Mouse (Mus musculus): Measurements from ENCODE around the gene Ezh1. TPM values are rescaled to one million over a fixed set of nuclear protein-coding genes. Genes with fewer than 3 reads are reported as not detected.

The Ezh1 gene
- 44.8 and 50.3 TPM in 2 replicates for polyA plus RNA-seq (2012; rRNA removed)

DNA sequence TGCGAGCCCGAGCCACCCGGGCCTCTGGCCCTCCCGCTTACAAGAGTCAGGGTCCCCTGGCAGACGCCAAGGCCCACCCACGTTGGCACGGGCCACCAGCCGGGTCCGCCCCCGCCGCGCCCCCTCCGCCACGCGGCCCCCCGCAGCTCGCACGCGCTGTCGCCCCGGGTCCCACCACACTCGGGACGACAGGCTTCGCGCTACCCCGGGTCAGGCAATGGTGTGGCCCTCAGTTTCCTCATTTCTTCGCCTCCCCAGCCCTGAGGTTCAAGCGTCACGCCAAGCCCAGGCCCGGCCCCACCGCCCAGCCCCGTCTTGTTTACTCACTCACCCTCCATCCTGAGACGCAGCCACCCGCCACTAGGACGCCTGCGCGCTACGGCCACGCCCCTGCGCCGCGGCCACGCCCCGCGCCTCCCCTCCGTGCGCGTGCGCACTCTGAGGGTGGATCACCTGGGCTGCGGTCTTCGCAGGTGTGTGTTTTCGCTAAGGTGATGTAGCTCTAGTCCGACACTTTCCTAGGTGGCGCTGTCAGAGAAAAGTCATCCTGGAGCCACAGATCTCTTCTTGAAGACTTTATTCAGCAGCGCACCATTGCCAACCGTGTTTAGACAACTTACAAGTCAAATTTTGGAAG, at the start of gene Ezh1:
TSS of gene Ezh1 (minus strand) at position 399 of the 637 bp plus-strand sequence.
- DNase-seq (ENCODE audit: extremely low spot score in 1 of 2, low spot score in 1 of 2) = peak; percentile 71 to 94

DNA sequence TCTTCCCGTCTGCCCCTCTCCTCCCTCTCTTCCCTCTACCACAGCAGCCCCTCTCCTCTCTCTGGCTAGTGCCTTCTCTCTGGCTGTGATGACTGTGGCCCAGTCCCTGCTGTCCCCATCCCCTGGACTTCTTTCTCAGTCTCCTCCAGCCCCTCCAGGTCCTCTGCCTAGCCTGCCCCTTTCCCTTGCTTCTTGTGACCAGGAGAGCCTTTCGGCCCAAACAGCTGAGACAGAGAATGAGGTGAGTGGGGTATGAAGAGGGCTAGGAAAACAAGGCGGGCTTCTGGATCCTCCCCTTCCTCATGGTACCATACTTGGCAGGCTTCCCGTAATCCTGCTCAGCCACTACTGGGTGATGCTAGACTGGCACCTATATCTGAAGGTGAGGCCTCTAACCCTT, 49.0 kb upstream of the Ezh1 start:
- no peak for DNase-seq (ENCODE audit: extremely low spot score in 1 of 2, low spot score in 1 of 2)

DNA sequence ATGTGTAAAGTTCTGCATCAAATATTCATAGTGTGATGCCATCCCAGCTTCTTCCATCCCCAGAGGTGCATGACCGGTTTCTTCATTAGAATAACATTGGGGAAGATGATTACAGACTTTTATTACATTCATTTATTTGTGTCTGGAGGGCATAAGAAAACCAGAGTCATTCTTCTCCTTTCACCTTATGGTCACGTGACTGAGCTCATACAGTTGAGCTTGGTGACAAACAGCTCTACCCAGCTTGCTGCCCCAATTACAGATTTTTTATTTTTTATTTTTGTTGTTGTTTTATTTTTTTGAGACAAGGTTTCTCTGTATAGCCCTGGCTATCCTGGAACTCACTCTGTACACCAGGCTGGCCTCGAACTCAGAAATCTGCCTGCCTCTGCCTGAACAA, 46.2 kb upstream of the Ezh1 start:
- DNase-seq (ENCODE audit: extremely low spot score in 1 of 2, low spot score in 1 of 2) = no peak

DNA sequence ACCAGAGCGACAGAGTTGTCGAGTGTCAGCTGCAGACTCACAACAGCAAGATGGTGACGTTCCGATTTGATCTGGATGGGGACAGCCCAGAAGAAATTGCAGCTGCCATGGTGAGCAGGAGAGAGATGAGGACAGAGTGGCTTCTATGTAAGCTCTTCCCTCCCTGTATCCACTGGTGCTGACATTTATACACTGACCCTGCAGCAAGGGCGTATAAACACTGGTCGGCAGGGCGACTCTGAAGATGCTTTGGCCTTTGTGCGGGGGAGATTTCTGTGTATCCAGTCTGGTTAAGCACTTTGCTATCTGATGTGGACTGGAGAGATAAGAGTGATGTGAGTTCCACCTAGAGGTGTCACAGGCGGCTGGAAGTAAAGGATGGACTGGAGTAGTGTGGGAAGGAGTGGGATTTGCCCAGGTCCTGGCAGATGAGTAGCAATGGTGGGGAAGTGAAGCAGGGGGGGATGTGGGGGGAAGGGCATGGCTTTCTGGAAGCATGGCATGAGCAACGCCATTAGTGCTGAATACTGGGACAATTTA, 43.4 kb upstream of the Ezh1 start:
- DNase-seq (ENCODE audit: extremely low spot score in 1 of 2, low spot score in 1 of 2) = no peak

DNA sequence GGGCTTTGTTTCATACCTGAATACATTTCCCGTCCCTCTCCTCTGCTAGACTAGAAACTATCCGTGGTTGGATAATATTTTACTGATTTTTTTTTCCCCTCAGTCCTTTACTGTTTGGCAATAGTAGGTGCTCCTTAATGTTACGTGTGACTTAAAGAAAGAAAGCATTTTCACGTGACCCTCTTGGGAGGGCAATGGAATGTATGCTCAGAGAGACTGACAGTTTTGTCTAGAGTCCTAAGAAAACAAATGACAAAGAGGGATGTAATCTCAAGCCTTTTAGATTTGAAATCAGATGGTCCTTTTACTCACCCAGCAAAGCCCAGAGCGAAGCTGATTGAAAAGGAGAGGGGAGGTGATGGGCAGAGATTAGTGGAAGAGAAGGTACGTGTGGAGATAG, 39.6 kb upstream of the Ezh1 start:
- DNase-seq (ENCODE audit: extremely low spot score in 1 of 2, low spot score in 1 of 2) = no peak

DNA sequence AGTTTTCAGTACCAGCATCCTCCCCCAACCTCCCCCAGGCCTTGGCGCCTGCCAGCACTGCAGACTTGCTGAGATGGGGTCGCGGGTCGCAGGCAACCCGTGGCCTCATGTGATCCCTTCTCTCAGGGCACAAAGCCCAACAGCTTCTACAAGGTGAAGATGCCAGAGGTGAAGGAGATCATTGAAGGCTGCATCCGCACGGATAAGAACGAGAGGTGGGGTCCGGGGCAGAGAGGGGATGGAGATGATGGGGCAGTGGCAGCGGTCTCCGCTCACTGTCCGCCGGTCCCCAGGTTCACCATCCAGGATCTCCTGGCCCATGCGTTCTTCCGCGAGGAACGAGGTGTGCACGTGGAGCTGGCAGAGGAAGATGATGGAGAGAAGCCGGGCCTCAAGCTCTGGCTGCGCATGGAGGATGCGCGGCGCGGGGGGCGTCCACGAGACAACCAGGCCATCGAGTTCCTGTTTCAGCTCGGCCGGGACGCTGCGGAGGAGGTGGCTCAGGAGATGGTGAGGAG, 38.8 kb upstream of the Ezh1 start:
- no peak for DNase-seq (ENCODE audit: extremely low spot score in 1 of 2, low spot score in 1 of 2)

DNA sequence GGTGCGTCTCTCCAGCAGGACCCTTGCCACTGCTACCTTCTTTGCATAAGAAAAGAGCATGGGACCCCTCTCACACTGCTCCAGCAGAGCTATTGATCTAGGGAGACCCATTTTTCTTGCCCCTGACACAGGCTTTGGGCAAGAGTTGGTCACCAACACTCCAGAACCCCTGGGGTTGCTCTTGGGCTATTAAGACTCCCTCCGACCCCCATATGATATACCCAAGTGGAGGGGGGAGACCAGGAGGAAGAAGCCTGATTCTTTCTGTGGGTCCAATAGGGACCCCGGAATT, 37.7 kb upstream of the Ezh1 start:
- no peak for DNase-seq (ENCODE audit: extremely low spot score in 1 of 2, low spot score in 1 of 2)

DNA sequence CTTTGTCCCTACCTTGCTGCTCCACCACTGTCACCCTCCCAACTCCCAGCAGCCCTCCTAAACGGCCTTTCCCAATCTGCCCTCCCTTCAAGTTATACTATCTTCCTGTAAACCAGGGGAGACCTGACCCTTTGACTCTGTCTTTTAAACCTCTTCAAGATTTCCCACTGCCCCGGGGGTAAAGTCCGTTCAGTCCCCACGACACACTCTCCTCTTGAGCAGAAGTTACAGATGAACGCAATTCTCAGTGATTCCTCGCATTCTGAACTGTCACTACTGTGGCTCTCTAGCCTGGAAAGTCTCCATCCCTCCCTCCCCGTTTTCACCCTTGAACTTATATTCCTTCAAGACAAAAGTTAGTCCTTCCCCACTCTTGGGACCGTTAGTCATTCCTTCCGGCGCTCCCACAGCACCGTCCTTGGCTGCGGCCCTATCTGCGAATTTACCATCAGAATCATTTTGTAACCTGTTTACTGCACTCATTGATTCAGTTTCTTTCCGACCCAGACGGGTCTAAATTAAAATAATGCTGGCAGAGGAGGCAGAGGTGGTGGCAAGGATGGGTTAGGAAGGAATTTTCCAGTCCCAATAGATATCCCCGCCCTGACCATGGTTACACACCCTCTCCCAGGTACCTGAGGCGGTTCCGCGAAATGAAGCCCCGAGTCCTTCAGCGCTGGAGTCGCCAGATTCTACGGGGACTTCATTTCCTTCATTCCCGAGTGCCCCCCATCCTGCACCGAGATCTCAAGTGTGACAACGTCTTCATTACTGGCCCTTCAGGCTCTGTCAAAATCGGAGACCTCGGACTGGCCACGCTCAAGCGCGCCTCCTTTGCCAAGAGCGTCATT, 37.1 kb upstream of the Ezh1 start:
- DNase-seq (ENCODE audit: extremely low spot score in 1 of 2, low spot score in 1 of 2) = no peak

DNA sequence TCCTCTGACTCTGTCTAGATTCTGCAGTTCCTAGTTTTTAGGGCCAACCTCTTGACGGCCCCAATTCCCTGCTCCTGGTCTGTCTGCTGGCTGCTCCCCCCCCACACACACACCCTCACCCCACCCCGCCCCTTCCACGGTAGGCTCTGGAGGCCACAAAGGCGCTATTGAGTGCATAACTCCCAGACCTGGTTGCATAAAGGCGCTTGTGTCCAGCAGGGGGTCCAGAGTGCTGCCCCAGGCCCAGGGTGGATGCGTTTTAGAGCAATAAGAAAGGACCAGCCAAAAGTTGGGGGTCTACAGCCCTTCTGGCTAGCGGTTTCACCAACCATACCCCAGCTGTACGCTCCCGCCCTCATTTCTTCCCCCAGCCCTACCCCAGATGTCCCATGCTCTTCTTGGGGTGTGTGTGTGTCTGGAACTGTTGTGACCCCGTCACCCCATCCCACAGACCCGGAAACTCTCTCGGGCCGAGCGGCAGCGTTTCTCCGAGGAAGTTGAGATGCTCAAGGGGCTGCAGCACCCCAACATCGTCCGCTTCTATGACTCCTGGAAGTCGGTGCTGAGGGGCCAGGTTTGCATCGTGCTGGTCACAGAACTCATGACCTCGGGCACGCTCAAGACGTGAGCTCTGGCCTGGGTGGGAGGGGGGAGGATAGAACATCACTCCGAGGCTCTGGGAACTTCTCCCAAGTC, 36.2 kb upstream of the Ezh1 start:
- DNase-seq (ENCODE audit: extremely low spot score in 1 of 2, low spot score in 1 of 2) = no peak

DNA sequence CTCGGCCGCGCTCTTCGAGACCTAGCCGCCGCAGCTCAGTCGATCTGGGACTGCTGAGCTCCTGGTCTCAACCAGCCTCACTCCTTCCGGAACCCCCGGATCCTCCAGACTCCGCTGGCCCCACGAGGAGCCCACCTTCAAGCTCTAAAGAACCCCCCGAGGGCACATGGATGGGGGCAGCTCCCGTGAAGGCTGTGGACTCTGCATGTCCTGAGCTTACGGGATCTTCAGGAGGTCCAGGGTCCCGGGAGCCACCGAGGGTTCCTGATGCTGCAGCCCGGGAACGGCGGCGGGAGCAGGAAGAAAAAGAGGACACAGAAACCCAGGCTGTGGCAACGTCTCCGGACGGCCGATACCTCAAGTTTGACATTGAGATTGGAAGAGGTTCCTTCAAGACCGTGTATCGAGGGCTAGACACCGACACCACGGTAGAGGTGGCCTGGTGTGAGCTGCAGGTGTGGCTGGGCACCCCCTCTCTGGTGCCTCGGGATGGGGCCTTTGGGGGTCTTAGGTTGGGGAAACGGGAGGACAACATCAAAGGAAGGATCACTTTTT, 34.6 kb upstream of the Ezh1 start:
- DNase-seq (ENCODE audit: extremely low spot score in 1 of 2, low spot score in 1 of 2) = no peak

DNA sequence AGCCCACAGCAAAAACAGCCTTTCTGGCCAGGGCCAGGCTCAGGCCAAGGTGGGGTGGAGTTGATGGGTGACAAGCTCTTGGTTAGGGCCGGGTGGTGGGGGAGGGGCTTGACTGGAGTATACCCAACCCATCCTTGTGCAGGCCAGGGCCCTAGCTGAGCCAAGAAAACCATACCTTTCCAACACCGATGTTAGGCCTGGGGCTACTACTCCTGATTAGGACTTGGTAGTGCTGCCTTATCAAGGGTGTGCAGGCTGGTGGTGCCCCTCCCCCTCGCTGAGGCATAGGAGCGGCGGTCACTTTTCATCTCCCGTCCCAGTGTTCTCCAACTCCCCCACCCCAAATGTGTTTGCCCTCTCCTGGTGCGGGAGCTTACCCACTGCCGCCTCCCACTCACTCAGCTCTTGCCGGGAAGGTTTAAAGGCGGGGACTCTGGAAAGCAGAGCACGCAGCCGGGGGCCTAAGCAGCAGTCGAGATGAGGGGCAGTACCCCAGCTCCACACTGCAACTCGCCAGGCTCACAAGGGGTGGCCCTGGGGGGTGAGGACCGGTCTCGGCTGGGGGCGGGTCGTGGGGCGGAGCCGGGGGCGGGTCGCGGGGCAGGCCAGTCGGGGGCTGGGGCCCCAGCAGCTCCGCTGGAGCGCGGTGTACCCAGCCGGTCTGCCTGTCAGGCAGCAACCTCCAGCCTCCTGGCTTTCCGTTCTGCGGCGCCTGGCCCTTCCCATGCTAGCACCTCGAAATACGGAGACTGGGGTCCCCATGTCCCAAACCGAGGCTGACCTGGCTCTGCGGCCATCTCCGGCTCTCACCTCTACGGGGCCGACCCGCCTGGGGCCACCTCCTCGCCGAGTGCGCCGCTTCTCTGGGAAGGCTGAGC, 33.9 kb upstream of the Ezh1 start, which contains the start of gene Wnk4:
TSS of gene Wnk4 (plus strand) at position 620 of the 878 bp plus-strand sequence.
- DNase-seq (ENCODE audit: extremely low spot score in 1 of 2, low spot score in 1 of 2) = no peak

DNA sequence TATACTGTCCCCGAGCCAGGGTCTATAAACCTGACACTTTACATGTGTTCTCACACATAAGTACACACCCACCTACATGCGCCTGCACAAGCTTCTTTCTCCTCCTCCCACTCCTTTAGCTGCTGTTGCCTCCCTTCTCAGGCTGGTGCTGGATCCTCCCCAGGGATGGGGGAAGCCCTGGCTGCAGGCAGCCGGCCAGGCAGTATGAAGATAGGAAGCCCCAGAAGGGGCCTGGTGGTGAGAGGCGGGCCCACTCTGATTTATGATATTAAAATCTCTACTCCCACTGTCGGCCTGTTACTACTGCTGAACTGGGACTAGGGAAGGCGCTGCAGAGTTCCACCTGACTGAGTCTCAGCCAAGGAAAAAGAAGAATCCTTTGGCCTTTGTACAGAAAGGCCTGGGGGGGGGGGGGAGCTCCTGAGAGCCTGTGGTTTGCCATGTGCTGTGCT, 33.0 kb upstream of the Ezh1 start:
- peak; percentile 68 to 79 for DNase-seq (ENCODE audit: extremely low spot score in 1 of 2, low spot score in 1 of 2)

DNA sequence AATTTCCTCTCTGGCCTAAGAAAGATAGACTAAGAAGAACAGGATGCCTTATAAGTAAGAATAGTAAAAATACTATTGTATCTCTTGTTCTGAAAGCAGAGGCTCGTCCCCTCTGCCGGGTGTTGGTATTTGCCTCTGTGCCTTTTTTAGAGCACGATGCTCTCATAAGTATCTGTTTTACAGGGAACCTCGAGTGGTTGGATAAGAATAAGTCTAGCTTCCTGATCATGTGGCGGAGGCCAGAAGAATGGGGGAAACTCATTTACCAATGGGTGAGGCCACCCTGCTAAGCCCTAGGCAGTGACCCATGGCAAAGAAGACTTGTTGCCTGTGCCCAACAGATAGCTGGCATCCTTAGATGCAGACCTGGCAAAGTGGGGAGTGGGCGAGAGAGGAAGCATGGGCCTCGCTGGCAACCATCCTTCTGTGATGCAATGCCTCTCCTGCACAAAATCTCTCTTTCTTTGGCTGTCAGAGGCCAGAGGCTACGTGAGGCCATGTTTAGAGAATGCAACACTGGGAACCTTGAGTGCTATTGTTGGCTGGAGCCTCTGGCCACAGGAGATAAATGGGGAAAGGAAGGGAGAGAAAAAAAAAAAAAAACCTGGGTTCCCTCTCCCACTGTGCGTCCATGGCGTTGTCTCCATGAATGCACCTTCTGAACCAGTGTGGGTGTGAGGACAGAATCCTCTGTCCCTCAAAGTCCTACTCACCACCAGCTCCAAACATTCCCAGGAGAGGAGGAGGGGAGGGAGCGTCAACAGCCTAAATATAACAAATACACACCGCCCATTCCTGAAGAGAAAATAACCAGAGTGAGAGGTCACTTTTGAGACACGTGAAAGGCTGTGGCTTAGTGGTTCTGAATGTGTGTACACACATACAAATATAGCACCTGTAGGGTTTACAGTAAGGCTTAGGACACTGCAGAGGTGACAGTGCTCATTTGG, 29.8 kb upstream of the Ezh1 start:
- no peak for DNase-seq (ENCODE audit: extremely low spot score in 1 of 2, low spot score in 1 of 2)

DNA sequence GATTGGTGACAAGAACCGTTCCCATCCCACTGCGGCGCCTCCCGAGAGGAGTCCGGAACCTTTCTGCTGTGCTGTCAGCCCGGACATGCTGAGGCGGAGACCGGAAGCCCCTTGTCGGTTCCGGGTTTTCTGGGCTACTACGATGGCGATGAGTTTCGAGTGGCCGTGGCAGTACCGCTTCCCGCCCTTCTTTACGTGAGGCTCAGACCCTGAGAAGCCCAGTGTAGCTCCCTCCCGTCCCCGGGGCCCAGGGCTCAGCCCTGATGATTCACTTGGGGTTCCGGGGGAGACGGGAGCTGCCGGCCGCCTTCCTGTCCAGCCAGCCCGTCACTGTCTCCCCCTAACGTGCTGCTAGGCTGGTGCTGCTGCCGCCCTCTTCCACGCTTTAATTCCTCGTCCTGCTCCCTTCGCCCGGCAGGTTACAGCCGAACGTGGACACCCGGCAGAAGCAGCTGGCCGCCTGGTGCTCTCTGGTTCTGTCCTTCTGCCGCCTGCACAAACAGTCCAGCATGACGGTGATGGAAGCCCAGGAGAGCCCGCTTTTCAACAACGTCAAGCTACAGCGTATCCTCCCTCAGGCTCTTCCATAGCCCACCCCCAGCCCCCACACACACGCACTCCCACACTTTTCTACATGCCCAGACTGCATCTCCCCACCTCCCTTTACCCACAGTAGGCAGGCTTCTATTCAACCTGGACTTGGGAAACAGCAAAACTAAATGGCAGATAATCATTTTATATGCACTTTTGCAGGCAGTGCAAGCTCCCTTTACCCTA, 27.5 kb upstream of the Ezh1 start, which contains the start of gene Vps25:
TSS of gene Vps25 (plus strand) at position 95 of the 777 bp plus-strand sequence.
- DNase-seq (ENCODE audit: extremely low spot score in 1 of 2, low spot score in 1 of 2) = peak; percentile 50 to 88

DNA sequence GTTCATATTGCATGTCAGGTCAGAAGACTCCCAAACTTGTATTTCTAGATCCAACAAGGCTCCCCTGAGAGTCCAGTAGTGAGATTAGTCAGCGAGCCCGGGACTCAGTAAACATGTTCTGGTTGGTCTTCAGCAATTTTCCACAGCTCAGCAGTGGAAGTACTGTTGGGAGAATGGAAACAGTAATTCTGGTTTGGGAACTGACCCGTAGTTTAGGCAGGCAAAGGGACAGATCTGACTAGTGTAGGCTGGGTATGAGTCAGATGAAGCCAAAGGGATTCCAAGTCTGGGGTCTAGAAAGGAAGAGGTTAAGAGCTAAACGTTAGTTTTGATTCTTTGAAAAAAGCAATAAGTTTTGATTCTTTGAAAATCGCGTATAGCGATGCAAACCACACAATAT, 26.7 kb upstream of the Ezh1 start:
- DNase-seq (ENCODE audit: extremely low spot score in 1 of 2, low spot score in 1 of 2) = no peak

DNA sequence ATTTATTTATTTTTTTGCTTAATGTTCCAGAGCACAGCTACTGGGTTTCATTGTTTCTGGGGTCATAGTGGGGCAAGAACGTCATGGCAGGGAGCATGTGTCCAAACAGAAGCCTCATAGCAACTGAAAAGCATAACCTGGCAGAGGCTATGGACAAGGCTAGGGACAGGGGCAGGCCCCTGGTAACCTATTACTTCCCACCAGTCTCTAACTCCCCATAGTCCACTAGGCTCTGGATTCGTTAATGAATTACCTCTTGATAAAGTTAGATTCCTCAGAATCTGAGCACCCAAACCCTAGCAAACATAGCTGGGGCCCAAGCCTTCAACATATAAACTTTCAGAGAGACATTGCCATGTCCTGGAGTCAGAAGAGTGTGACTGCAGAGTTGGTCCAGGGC, 24.8 kb upstream of the Ezh1 start:
- DNase-seq (ENCODE audit: extremely low spot score in 1 of 2, low spot score in 1 of 2) = no peak

DNA sequence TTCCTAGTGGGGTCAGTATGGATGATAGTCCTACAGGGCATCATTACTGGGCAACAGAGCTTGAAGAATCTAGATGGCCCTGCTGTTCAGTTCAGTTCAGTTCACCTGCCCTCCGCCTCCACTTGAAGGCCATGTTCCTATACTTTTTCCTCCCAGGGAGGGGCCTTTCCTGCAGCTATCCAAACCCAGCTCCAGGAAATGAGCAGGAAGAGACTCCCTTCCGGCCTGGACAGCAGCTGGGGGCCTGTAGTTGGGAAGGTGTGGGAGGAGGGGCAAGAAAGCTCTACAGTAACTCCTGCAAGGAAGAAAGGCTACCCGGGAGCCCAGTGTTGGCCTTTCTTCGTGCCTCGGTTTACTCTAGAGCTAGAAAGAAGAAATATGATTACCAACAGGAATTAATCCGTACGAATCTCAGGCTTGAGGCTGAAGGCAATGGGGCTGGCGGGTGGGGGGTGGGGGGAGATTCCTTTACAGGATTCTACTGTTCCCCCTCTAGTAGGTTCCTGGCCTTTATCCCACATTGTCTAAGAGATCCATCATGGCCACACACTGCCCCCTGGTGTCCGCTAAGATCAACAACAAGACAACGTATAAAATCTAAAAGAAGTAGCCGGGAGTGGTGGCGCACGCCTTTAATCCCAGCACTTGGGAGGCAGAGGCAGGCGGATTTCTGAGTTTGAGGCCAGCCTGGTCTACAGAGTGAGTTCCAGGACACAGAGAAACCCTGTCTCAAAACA, 22.2 kb upstream of the Ezh1 start:
- DNase-seq (ENCODE audit: extremely low spot score in 1 of 2, low spot score in 1 of 2) = peak in 1 of 2 experiments; percentile 79
